Mouse (Mus musculus) hindbrain, embryonic 13.5 days (tissue): Measurements from ENCODE around the gene Foxb1. TPM values are rescaled to one million over a fixed set of nuclear protein-coding genes. Genes with fewer than 3 reads are reported as not detected.

ENCODE experiments used
- ATAC-seq: fragments of 200-750 bp; cut with Nextera tagmentation; 2 replicates; pipeline ENCODE4 v1.8.0; 2017; ENCODE audit warnings: moderate TSS enrichment; ENCODE audit not compliant: low FRiP score
- H3K27ac ChIP-seq: fragments of 300-500 bp; sonication (generic); 2 replicates; pipeline ENCODE4 v1.5.1; 2015; ENCODE audit warnings: inconsistent platforms, mild to moderate bottlenecking, moderate library complexity
- H3K27me3 ChIP-seq: fragments of 300-500 bp; sonication (generic); 2 replicates; pipeline ENCODE4 v1.6.1; 2015; ENCODE audit warnings: mild to moderate bottlenecking, inconsistent platforms
- H3K36me3 ChIP-seq: fragments of 300-500 bp; sonication (generic); 2 replicates; pipeline ENCODE4 v1.6.1; 2015; ENCODE audit warnings: mild to moderate bottlenecking, inconsistent platforms
- H3K4me1 ChIP-seq: fragments of 300-500 bp; sonication (generic); replicated peaks from 2 replicates; pipeline ENCODE4 v1.6.1; 2015; ENCODE audit warnings: inconsistent platforms
- H3K4me2 ChIP-seq: fragments of 300-500 bp; sonication (generic); 2 replicates; pipeline ENCODE4 v1.6.1; 2015; ENCODE audit warnings: inconsistent platforms, mild to moderate bottlenecking, moderate library complexity
- H3K4me3 ChIP-seq: fragments of 300-500 bp; sonication (generic); 2 replicates; pipeline ENCODE4 v1.5.1; 2015; ENCODE audit warnings: mild to moderate bottlenecking, inconsistent platforms
- H3K9ac ChIP-seq: fragments of 300-500 bp; sonication (generic); 2 replicates; pipeline ENCODE4 v1.6.1; 2015; ENCODE audit warnings: mild to moderate bottlenecking, inconsistent platforms
- H3K9me3 ChIP-seq: fragments of 300-500 bp; sonication (generic); 2 replicates; pipeline ENCODE4 v1.6.1; 2016; ENCODE audit warnings: inconsistent platforms
- whole genome bisulfite sequencing: fragments of 180-500 bp; shearing (Covaris S2); methylation state at CpG from one replicate; pipeline ENCODE4 v1.1.7; 2015; 5-methylcytosine and 5-hydroxymethylcytosine counted together
- polyA plus RNA-seq: library from polyadenylated mRNA; unstranded; fragments of >200 nt; fragmentation: Nextera tagmentation; extraction: Ambion mirVana; gene quantifications from 2 replicates; pipeline ENCODE4 v1.2.1, GENCODE M21; 2015

Gene Foxb1
- polyA plus RNA-seq, 1 experiment from 2014 or later: 10.5 TPM

- WGBS: 9% methylated on average over 5 of the region's 5 CpGs
- Histone ChIP-seq H3K9me3 (no peaks in the 10 kb centered on the region), H3K27ac (no peak overlapping the region), H3K4me1 (peaks cover 21% of the 10 kb centered on the region), H3K36me3 (no peaks in the 10 kb centered on the region), H3K27me3 (peaks cover 77% of the 10 kb centered on the region), H3K4me3 (no peak overlapping the region), H3K4me2 (0 out of 2 replicates have a peak overlapping the region, but pooled peaks have one; percentile 2), H3K9ac (no peak overlapping the region)
- no peak for ATAC-seq
These were observed 5.6 kb downstream of the Foxb1 start for GRCm38 (mm10) chr9:69755157-69755556.

- H3K27me3 ChIP-seq: peaks cover 73% of the 10 kb centered on the region
- 0 out of 2 replicates have a peak overlapping the region, but pooled peaks have one; percentile 2 for H3K4me2 ChIP-seq
- no peaks in the 10 kb centered on the region for H3K9me3 ChIP-seq
- ATAC-seq: no peak
- no peak overlapping the region for H3K4me3 ChIP-seq
- WGBS: 2% methylated on average over 5 of the region's 5 CpGs
- H3K27ac ChIP-seq: no peak overlapping the region
- H3K36me3 ChIP-seq: no peaks in the 10 kb centered on the region
- H3K9ac ChIP-seq: no peak overlapping the region
- peaks cover 17% of the 10 kb centered on the region for H3K4me1 ChIP-seq
These were observed 6.0 kb downstream of the Foxb1 start for GRCm38 (mm10) chr9:69754712-69755111.

DNA sequence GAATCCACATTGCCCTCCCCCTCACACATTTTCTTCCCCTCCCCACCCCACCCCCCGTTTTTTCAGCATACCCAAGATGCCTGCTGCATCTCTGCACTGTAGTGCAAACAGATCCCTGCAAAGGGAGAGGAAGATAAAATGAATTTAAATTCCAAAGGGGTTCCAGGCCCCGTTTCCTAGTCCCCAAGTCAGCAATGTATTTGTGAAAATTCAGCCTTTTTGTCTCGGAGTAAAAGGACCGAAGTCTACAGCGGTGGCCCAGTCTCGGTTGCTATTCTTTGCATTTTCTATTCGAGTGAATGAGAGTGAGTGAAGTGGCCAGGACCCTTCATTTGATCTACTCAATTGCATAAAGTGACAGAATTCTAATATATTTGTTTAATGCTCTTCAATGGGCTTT is 6.4 kb downstream of the Foxb1 start:
- Histone ChIP-seq H3K27me3 (peaks cover 69% of the 10 kb centered on the region), H3K4me3 (no peak overlapping the region), H3K4me1 (peaks cover 13% of the 10 kb centered on the region), H3K27ac (no peak overlapping the region), H3K9ac (no peak overlapping the region), H3K4me2 (no peak overlapping the region), H3K9me3 (no peaks in the 10 kb centered on the region), H3K36me3 (no peaks in the 10 kb centered on the region)
- 2% methylated on average over 7 of the region's 7 CpGs for WGBS
- no peak for ATAC-seq

DNA sequence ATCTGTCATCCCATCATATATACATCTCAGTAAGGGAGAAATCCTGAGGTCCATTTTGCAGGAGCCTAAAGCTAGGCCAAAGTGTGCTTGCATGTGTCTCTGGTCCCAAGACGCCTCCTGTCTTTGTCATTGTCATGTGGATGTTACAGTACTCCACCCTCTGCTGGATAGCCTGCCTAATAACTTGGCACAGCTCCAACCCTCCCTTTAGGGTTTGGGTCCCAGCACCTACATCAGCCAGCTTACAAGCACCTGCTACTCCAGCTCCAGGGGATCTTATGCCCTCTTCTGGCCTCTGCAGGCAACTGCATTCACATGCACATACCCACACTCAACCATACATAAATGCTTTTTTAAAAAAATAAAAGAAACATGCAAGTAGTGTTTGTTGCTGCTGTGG is 12.8 kb downstream of the Foxb1 start:
- peaks cover 18% of the 10 kb centered on the region; the same call in 1 of the 2 replicates for H3K27me3 ChIP-seq
- no peaks in the 10 kb centered on the region for H3K36me3 ChIP-seq
- no peak overlapping the region for H3K4me2 ChIP-seq
- H3K4me3 ChIP-seq: no peak overlapping the region
- WGBS: 90% methylated on average over 1 of the region's 1 CpGs
- H3K9ac ChIP-seq: no peak overlapping the region
- H3K9me3 ChIP-seq: no peaks in the 10 kb centered on the region
- H3K27ac ChIP-seq: no peak overlapping the region
- ATAC-seq: no peak
- no peaks in the 10 kb centered on the region for H3K4me1 ChIP-seq

GRCm38 (mm10) chr9:69728736-69729135 is 32.0 kb downstream of the Foxb1 start:
- H3K27ac ChIP-seq: no peak overlapping the region
- no peak overlapping the region for H3K9ac ChIP-seq
- no peaks in the 10 kb centered on the region for H3K36me3 ChIP-seq
- 0 out of 2 replicates have a peak, but pooled peaks cover 3% of the 10 kb centered on the region for H3K9me3 ChIP-seq
- H3K4me1 ChIP-seq: no peaks in the 10 kb centered on the region
- no peak overlapping the region for H3K4me2 ChIP-seq
- no peak for ATAC-seq
- H3K27me3 ChIP-seq: peaks cover 4% of the 10 kb centered on the region; the same call in 1 of the 2 replicates
- 61% methylated on average over 5 of the region's 5 CpGs for WGBS
- H3K4me3 ChIP-seq: no peak overlapping the region

GRCm38 (mm10) chr9:69718431-69718830 is 42.3 kb downstream of the Foxb1 start:
- Histone ChIP-seq H3K9ac (no peak overlapping the region), H3K27me3 (0 out of 2 replicates have a peak, but pooled peaks cover 10% of the 10 kb centered on the region), H3K4me1 (peaks cover 26% of the 10 kb centered on the region), H3K9me3 (no peaks in the 10 kb centered on the region), H3K4me2 (no peak overlapping the region), H3K36me3 (no peaks in the 10 kb centered on the region), H3K27ac (no peak overlapping the region), H3K4me3 (no peak overlapping the region)
- WGBS: 40% methylated on average over 9 of the region's 9 CpGs
- no peak for ATAC-seq

DNA sequence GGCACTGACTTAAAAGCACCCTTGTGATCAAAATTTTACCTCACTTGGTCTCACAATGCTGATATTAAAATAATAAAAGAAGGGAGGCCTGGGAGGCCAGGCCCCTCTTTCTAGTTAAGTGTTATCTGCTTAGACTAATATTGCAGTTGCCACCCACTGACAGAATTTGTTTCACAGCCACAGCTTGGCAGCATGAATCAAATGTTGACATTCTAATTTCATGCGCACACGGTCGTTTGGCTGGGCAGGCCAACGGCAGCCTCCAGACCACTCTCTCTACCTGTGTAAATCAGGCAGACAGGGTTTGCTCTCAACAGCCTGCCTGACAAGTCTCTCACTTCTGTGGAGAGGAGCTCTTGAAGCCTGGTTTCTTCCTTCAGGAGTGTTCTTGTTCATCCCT is 44.4 kb downstream of the Foxb1 start:
- WGBS: 16% methylated on average over 4 of the region's 4 CpGs
- no peak overlapping the region for H3K4me2 ChIP-seq
- no peaks in the 10 kb centered on the region for H3K36me3 ChIP-seq
- 0 out of 2 replicates have a peak, but pooled peaks cover 10% of the 10 kb centered on the region for H3K27me3 ChIP-seq
- no peak overlapping the region for H3K9ac ChIP-seq
- peaks cover 35% of the 10 kb centered on the region for H3K4me1 ChIP-seq
- H3K4me3 ChIP-seq: no peak overlapping the region
- ATAC-seq: no peak
- no peaks in the 10 kb centered on the region for H3K9me3 ChIP-seq
- no peak overlapping the region for H3K27ac ChIP-seq

- no peaks in the 10 kb centered on the region for H3K9me3 ChIP-seq
- no peaks in the 10 kb centered on the region for H3K36me3 ChIP-seq
- H3K27me3 ChIP-seq: 0 out of 2 replicates have a peak, but pooled peaks cover 10% of the 10 kb centered on the region
- H3K9ac ChIP-seq: no peak overlapping the region
- no peak overlapping the region for H3K4me2 ChIP-seq
- 7% methylated on average over 12 of the region's 12 CpGs for WGBS
- H3K4me1 ChIP-seq: peaks cover 35% of the 10 kb centered on the region
- no peak overlapping the region for H3K27ac ChIP-seq
- H3K4me3 ChIP-seq: no peak overlapping the region
- no peak for ATAC-seq
These were observed 45.3 kb downstream of the Foxb1 start for GRCm38 (mm10) chr9:69715445-69715844.

DNA sequence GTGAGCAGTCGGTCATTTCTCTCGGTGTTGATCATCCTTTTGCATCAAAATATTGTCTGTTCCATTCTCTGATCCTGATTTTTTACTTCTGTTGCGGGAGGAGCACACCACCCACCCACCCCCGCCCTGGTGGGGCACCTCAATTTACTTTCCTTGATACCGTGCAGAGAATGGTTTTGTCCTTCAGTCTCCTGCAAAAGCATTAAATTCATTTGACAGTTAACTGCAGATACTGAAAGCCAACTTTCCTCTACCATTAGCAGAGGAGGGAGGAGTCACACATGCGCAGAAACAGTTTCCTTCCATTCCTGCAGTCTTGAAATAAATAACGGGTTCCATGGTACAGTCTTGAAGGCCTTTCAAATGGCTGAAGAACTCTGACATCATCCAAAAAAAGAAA is 46.4 kb downstream of the Foxb1 start:
- Histone ChIP-seq H3K4me3 (peak overlapping the region; percentile 15; the same call in 1 of the 2 replicates), H3K9me3 (no peaks in the 10 kb centered on the region), H3K36me3 (no peaks in the 10 kb centered on the region), H3K9ac (no peak overlapping the region), H3K27me3 (0 out of 2 replicates have a peak, but pooled peaks cover 10% of the 10 kb centered on the region), H3K4me2 (peak overlapping the region; percentile 36), H3K27ac (peak overlapping the region; percentile 72), H3K4me1 (peaks cover 35% of the 10 kb centered on the region)
- WGBS: 13% methylated on average over 7 of the region's 7 CpGs
- peak; percentile 24; the same call in 1 of the 2 replicates for ATAC-seq

DNA sequence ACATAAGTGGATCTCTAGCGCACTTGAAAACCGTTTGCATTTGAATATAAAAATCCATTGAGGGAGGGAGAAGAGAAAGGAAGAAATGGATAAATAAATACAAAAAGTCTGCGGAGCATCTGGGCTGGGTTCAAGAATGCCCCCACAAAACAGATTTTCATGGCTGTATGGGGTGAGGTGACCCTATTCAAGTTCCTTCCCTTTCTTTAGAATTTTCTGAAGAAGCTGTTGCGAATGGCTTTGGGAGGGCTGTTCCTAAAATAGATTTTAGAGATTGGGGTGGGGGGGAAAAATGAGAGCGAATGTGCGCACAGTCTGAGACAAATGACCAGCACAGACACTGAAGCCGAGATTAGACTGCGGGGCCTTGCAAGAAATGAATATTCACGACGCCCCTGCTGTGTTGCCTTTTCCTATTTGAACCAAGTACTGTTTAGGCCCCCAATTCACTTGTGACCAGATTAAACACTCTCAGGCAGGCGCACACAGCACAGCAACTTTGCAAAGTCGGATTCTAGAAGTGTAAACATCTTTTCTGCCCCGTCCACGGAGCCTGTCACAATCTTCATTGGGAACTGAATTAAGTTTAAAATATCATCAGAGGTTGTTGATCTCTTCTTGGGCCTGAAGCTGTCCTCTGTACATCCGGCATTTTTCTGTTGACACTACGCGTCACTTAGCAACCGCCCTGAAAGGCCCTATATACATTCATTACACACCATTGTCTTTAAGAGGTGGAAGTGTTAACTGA is 47.0 kb downstream of the Foxb1 start:
- peak overlapping the region; percentile 36 for H3K4me2 ChIP-seq
- 9% methylated on average over 18 of the region's 18 CpGs for WGBS
- H3K4me3 ChIP-seq: 0 out of 2 replicates have a peak overlapping the region, but pooled peaks have one; percentile 15

GRCm38 (mm10) chr9:69712714-69713525 is 47.8 kb downstream of the Foxb1 start:
- Histone ChIP-seq H3K4me2 (no peak overlapping the region), H3K4me3 (no peak overlapping the region), H3K27me3 (0 out of 2 replicates have a peak, but pooled peaks cover 7% of the 10 kb centered on the region), H3K36me3 (no peaks in the 10 kb centered on the region), H3K9me3 (0 out of 2 replicates have a peak, but pooled peaks cover 4% of the 10 kb centered on the region), H3K9ac (no peak overlapping the region), H3K4me1 (peaks cover 35% of the 10 kb centered on the region), H3K27ac (peak overlapping the region; percentile 72)
- 9% methylated on average over 12 of the region's 12 CpGs for WGBS
- no peak for ATAC-seq

More for the DNA sequence above, 47.0 kb downstream of the Foxb1 start:
- Histone ChIP-seq H3K9ac (no peak overlapping the region), H3K9me3 (no peaks in the 10 kb centered on the region), H3K27ac (peak overlapping the region; percentile 72), H3K36me3 (no peaks in the 10 kb centered on the region), H3K4me1 (peaks cover 35% of the 10 kb centered on the region), H3K27me3 (0 out of 2 replicates have a peak, but pooled peaks cover 10% of the 10 kb centered on the region)
- peak; percentile 74 for ATAC-seq
